Mouse (Mus musculus) G1E (cell line): Measurements from ENCODE around the gene Cracr2b.

Source experiments
- CTCF ChIP-seq: IDR thresholded peaks from 2 replicates; pipeline ENCODE4 v1.5.1; 2012; ENCODE audit warnings: low read depth, low read length, inconsistent platforms, mixed read lengths
- GATA1 ChIP-seq: IDR thresholded peaks from 2 replicates; pipeline ENCODE4 v1.6.1; 2012; ENCODE audit warnings: borderline replicate concordance, low read length, inconsistent platforms, mixed read lengths
- POLR2AphosphoS5 ChIP-seq: IDR thresholded peaks from 2 replicates; pipeline ENCODE4 v1.6.1; 2012; ENCODE audit warnings: low read depth, low read length, inconsistent platforms; ENCODE audit not compliant: insufficient replicate concordance
- TAL1 ChIP-seq: conservative IDR thresholded peaks from 2 replicates; pipeline ENCODE4 v1.6.1; 2012; ENCODE audit warnings: low read depth, low read length, inconsistent platforms, mixed read lengths

DNA sequence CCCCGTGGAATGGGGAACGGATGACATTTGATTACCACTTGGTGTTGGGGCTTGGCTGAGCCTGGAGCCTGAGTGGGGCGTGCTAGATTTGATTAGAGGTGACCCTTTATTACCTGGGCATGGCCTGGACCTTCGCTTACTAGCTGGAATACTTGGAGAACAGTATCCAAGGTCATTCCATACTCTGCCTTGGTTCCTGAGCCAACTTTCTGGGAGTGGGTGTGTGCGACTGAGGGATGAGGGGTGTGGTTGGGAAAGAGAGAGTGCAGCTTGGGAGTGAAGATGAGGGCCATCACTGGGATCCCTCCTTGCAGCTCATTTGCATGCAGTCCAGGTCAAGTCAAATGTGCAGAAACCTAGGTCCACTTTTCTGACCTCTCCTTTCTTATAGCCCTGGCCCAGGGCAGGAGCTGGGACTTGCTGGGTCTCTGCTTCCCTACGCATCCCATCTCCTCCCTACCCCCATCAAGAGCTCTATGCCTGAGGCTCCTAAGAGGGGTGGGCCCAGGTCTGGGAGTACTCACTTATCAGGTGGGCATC is 22.3 kb downstream of the Cracr2b start:
- TF ChIP-seq CTCF (no peak), TAL1 (no peak), GATA1 (no peak), POLR2AphosphoS5 (no peak)
